Mouse (Mus musculus): ENCODE measurements around the gene Scube1.

DNA sequence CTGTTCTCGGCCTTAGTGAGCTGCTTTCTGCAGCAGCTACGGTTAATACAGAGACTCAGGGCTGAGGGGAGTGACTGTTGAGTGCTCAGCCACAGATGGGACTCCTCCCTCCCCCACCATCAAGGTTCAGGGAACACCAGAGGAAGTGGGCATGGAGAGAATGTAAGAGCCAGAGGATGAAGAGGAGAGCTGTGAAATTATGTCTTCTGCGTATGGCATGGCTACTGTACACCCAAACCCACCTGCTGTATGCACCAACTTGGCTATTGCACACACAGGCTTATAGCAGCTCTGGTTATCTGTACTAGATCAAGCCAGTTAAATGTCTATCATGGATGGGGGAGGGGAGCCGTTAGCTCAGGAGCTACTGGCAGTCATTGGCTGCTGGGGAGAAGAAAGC, 123.6 kb downstream of the Scube1 start:
- TF ChIP-seq POLR2A (IDR thresholded peaks at IDR 0.05; ENCODE audit: low read depth, low read length) (no peak), CTCF (conservative IDR thresholded peaks at IDR 0.05 in 1 of 2, IDR thresholded peaks at IDR 0.05 in 1 of 2; ENCODE audit: low read depth in 2 of 2, low read length in 2 of 2) (no peak), E2F4 (IDR thresholded peaks at IDR 0.05; ENCODE audit: insufficient replicate concordance, low read depth, low read length) (no peak)

All from CH12.LX (cell line).